Mouse (Mus musculus) limb, embryonic 14.5 days (tissue): Measurements from ENCODE around the gene Rbm19. TPM values are rescaled to one million over a fixed set of nuclear protein-coding genes. Genes with fewer than 3 reads are reported as not detected.

Experiments
- ATAC-seq: fragments of 200-750 bp; cut with Nextera tagmentation; 2 replicates; pipeline ENCODE4 v1.8.0; 2017; ENCODE audit warnings: low read depth, moderate number of reproducible peaks, moderate TSS enrichment; ENCODE audit not compliant: low FRiP score
- DNase-seq: peaks from one replicate; pipeline ENCODE4 v3.0.0-alpha.2; 2015; ENCODE audit warnings: low spot score
- H3K27ac ChIP-seq: fragments of 300-500 bp; sonication (generic); replicated peaks from 2 replicates; pipeline ENCODE4 v1.5.1; 2014; ENCODE audit warnings: low read depth, mild to moderate bottlenecking, low read length, moderate library complexity, mixed read lengths
- H3K27me3 ChIP-seq: fragments of 300-500 bp; sonication (generic); 2 replicates; pipeline ENCODE4 v1.6.1; 2014; ENCODE audit warnings: low read length, mixed read lengths; ENCODE audit not compliant: control insufficient read depth, insufficient read depth
- H3K36me3 ChIP-seq: fragments of 300-500 bp; sonication (generic); 2 replicates; pipeline ENCODE4 v1.6.1; 2014; ENCODE audit warnings: mild to moderate bottlenecking, low read length, moderate library complexity, mixed read lengths; ENCODE audit not compliant: control insufficient read depth, insufficient read depth
- H3K4me1 ChIP-seq: fragments of 300-500 bp; sonication (generic); 2 replicates; pipeline ENCODE4 v1.6.1; 2014; ENCODE audit warnings: antibody characterized with exemption, low read length, mixed read lengths; ENCODE audit not compliant: control insufficient read depth, insufficient read depth
- H3K4me2 ChIP-seq: fragments of 300-500 bp; sonication (generic); replicated peaks from 2 replicates; pipeline ENCODE4 v1.6.1; 2014; ENCODE audit warnings: low read depth, mild to moderate bottlenecking, low read length, moderate library complexity; ENCODE audit not compliant: severe bottlenecking
- H3K4me3 ChIP-seq: fragments of 300-500 bp; sonication (generic); replicated peaks from 2 replicates; pipeline ENCODE4 v1.5.1; 2014; ENCODE audit warnings: low read length
- H3K9ac ChIP-seq: fragments of 300-500 bp; sonication (generic); 2 replicates; pipeline ENCODE4 v1.6.1; 2014; ENCODE audit warnings: mild to moderate bottlenecking, low read depth, low read length, moderate library complexity; ENCODE audit not compliant: severe bottlenecking
- H3K9me3 ChIP-seq: fragments of 300-500 bp; sonication (generic); 2 replicates; pipeline ENCODE4 v1.6.1; 2016; ENCODE audit warnings: low read length; ENCODE audit not compliant: control insufficient read depth
- POLR2A ChIP-seq: fragments of 200-500 bp; IDR thresholded peaks from 2 replicates; pipeline ENCODE4 v1.8.0; 2012; ENCODE audit warnings: inconsistent platforms, mild to moderate bottlenecking, moderate library complexity, borderline replicate concordance; ENCODE audit not compliant: insufficient read depth, insufficient read length; ENCODE audit errors: extremely low read depth
- WGBS: fragments of 180-500 bp; shearing (Covaris S2); extraction: QIAGEN DNeasy Blood & Tissue Kit; methylation state at CpG from one replicate; pipeline ENCODE4 v1.1.7; 2014; 5-methylcytosine and 5-hydroxymethylcytosine counted together
- polyA plus RNA-seq, 2 experiments: library from polyadenylated mRNA; depleted of rRNA in 1 of 2; stranded (reverse) in 1 of 2; unstranded in 1 of 2; fragments of >200 nt; fragmentation: Nextera tagmentation in 1 of 2; extraction: Ambion mirVana in 1 of 2; gene quantifications; 2 replicates each; pipeline versions ENCODE4 v1.2.1 to v1.2.3; 2012 to 2014

Rbm19 gene
- polyA plus RNA-seq, 2 experiments = 11.6 to 16.7 TPM

- Histone ChIP-seq H3K36me3 (peaks cover 13% of the 10 kb centered on the region), H3K4me3 (no peak overlapping the region), H3K4me2 (no peak overlapping the region), H3K4me1 (peaks cover 11% of the 10 kb centered on the region), H3K27me3 (no peaks in the 10 kb centered on the region), H3K9me3 (no peaks in the 10 kb centered on the region), H3K27ac (no peak overlapping the region), H3K9ac (no peak overlapping the region)
- no peak for ATAC-seq
- WGBS = 85% methylated on average over 9 of the region's 9 CpGs
- DNase-seq = no peak
- TF ChIP-seq POLR2A = no peak
Observed at GRCm38 (mm10) chr5:120196879-120197278, 80.6 kb downstream of the Rbm19 start.

GRCm38 (mm10) chr5:120197813-120198387 is 81.6 kb downstream of the Rbm19 start:
- Histone ChIP-seq H3K36me3 (peaks cover 13% of the 10 kb centered on the region), H3K4me3 (no peak overlapping the region), H3K9ac (no peak overlapping the region), H3K4me1 (peaks cover 11% of the 10 kb centered on the region), H3K27me3 (no peaks in the 10 kb centered on the region), H3K27ac (no peak overlapping the region), H3K4me2 (no peak overlapping the region), H3K9me3 (no peaks in the 10 kb centered on the region)
- ATAC-seq = no peak
- DNase-seq = no peak
- no peak for TF ChIP-seq POLR2A
- 88% methylated on average over 9 of the region's 10 CpGs for WGBS

DNA sequence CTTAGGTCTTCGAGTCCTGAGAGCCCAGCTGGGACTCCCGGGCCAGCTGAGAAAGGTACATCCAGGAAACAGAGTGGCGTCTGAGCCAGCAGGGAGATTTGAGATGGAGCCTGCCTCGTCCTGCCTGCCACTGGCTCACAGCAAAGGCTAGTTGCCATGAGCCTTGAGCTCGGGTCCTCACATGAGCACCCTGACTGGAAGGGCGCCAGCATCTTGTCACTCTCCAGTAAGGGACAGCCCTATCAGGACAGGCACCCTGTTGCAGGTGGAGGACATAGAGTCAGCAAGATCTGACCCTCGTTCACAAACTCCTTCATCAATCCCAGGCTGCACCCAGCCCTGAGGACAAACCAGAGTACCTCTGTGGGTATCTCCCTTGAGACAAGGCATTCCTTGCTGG is 83.6 kb downstream of the Rbm19 start:
- Histone ChIP-seq H3K27me3 (no peaks in the 10 kb centered on the region), H3K9ac (no peak overlapping the region), H3K4me3 (no peak overlapping the region), H3K4me2 (no peak overlapping the region), H3K36me3 (peaks cover 13% of the 10 kb centered on the region), H3K9me3 (no peaks in the 10 kb centered on the region), H3K27ac (no peak overlapping the region), H3K4me1 (peaks cover 4% of the 10 kb centered on the region)
- 90% methylated on average over 7 of the region's 7 CpGs for WGBS
- ATAC-seq (no peak), DNase-seq (no peak)
- TF ChIP-seq POLR2A = no peak

- Histone ChIP-seq H3K4me1 (no peaks in the 10 kb centered on the region), H3K27me3 (no peaks in the 10 kb centered on the region), H3K4me3 (no peak overlapping the region), H3K4me2 (no peak overlapping the region), H3K9me3 (no peaks in the 10 kb centered on the region), H3K27ac (no peak overlapping the region), H3K9ac (no peak overlapping the region), H3K36me3 (no peaks in the 10 kb centered on the region)
- WGBS = 53% methylated on average over 3 of the region's 3 CpGs
- no peak for ATAC-seq
- TF ChIP-seq POLR2A = no peak
- DNase-seq = no peak
Observed at GRCm38 (mm10) chr5:120204316-120204715, 88.1 kb downstream of the Rbm19 start.

DNA sequence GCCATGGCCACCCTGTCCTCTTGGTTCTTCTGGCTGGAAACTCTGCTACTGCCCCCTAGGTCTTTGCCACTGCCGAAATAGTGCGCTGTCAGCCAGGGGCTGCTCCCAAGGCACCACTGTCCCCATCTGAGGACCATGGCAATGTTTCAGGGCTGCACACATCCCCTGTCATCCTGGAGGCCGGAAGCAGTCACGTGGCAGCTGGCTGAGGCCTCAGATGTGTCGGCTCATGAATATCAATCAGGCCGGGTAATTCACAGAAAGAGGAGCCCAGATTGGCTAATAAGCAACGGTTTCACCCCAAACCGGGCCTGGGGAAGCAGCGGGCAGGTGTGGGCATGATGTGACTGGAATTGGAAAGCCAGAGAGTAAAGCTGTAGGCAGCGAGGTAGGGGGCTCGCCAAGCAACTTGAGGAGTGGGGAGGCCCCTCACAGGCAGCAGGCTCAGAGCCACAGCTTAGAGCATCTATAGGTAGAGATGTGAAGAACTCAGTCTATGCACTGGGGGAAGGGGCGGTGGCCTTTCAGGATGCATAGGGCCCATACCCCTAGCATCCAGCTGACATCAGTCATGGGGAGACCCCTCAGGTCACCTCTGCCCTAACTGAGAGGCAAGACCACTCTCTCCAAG is 90.2 kb downstream of the Rbm19 start:
- no peak overlapping the region for H3K4me3 ChIP-seq
- DNase-seq (no peak), ATAC-seq (no peak)
- TF ChIP-seq POLR2A = no peak
- H3K4me2 ChIP-seq = no peak overlapping the region
- H3K36me3 ChIP-seq = no peaks in the 10 kb centered on the region
- WGBS = 51% methylated on average over 12 of the region's 12 CpGs
- no peaks in the 10 kb centered on the region for H3K9me3 ChIP-seq
- H3K27ac ChIP-seq = no peak overlapping the region
- no peak overlapping the region for H3K9ac ChIP-seq
- H3K27me3 ChIP-seq = peaks cover 17% of the 10 kb centered on the region; the same call in 1 of the 2 replicates
- H3K4me1 ChIP-seq = no peaks in the 10 kb centered on the region
